Mouse (Mus musculus) megakaryocyte, embryonic 14.5 days (primary cell): ENCODE measurements at regions not wholly inside any gene's neighbourhood (a gene's known extent, or its start where the extent isn't known, plus 50 kb on each side); places are given as distances from the start of the nearest gene placed in this dataset.

Experiments used
- FLI1 ChIP-seq: IDR thresholded peaks from 2 replicates; pipeline ENCODE4 v1.6.1; 2012; ENCODE audit warnings: low read length, inconsistent platforms, mixed read lengths
- GATA1 ChIP-seq: IDR thresholded peaks from 3 replicates; pipeline ENCODE4 v1.6.1; 2012; ENCODE audit warnings: mixed read lengths, low read length, inconsistent platforms, borderline replicate concordance

- TF ChIP-seq GATA1: no peak
- no peak for TF ChIP-seq FLI1
Measured at GRCm38 (mm10) chr14:74551091-74551490, 89.5 kb upstream of the Htr2a start.
